Mouse (Mus musculus) forebrain, embryonic 12.5 days (tissue): ENCODE measurements around the gene Akr7a5. TPM values are rescaled to one million over a fixed set of nuclear protein-coding genes. Genes with fewer than 3 reads are reported as not detected.

ENCODE experiments used
- ATAC-seq: fragments of 200-750 bp; cut with Nextera tagmentation; 2 replicates; pipeline ENCODE4 v1.8.0; 2017; ENCODE audit warnings: moderate TSS enrichment; ENCODE audit not compliant: low FRiP score
- H3K27ac ChIP-seq: fragments of 300-500 bp; sonication (generic); 2 replicates; pipeline ENCODE4 v1.5.1; 2016; ENCODE audit warnings: mild to moderate bottlenecking
- H3K27me3 ChIP-seq: fragments of 300-500 bp; sonication (generic); 2 replicates; pipeline ENCODE4 v1.6.1; 2016; ENCODE audit warnings: mild to moderate bottlenecking
- H3K36me3 ChIP-seq: fragments of 300-500 bp; sonication (generic); replicated peaks from 2 replicates; pipeline ENCODE4 v1.6.1; 2016; ENCODE audit warnings: mild to moderate bottlenecking
- H3K4me1 ChIP-seq: fragments of 300-500 bp; sonication (generic); 2 replicates; pipeline ENCODE4 v1.6.1; 2016
- H3K4me2 ChIP-seq: fragments of 300-500 bp; sonication (generic); 2 replicates; pipeline ENCODE4 v1.6.1; 2016; ENCODE audit warnings: mild to moderate bottlenecking, moderate library complexity
- H3K4me3 ChIP-seq: fragments of 300-500 bp; sonication (generic); replicated peaks from 2 replicates; pipeline ENCODE4 v1.5.1; 2016; ENCODE audit warnings: mild to moderate bottlenecking
- H3K9ac ChIP-seq: fragments of 300-500 bp; sonication (generic); 2 replicates; pipeline ENCODE4 v1.6.1; 2016; ENCODE audit warnings: mild to moderate bottlenecking
- H3K9me3 ChIP-seq: fragments of 300-500 bp; sonication (generic); 2 replicates; pipeline ENCODE4 v1.6.1; 2016
- WGBS: fragments of 180-500 bp; shearing (Covaris S2); methylation state at CpG from one replicate; pipeline ENCODE4 v1.1.7; 2016; 5-methylcytosine and 5-hydroxymethylcytosine counted together
- polyA plus RNA-seq: library from polyadenylated mRNA; unstranded; fragments of >200 nt; fragmentation: Nextera tagmentation; extraction: Ambion mirVana; gene quantifications from 2 replicates; pipeline ENCODE4 v1.2.1, GENCODE M21; 2016

Gene Akr7a5
- 70.7 and 78.1 TPM in 2 replicates for polyA plus RNA-seq

- no peaks in the 10 kb centered on the region for H3K9me3 ChIP-seq
- peak; percentile 92 for ATAC-seq
- H3K4me1 ChIP-seq: peaks cover 26% of the 10 kb centered on the region
- peak within 1 kb of the TSS; percentile 97 for H3K4me2 ChIP-seq
- peak within 1 kb of the TSS; percentile 69; the same call in 1 of the 2 replicates for H3K27ac ChIP-seq
- WGBS: under 1% methylated on average over 63 of the region's 63 CpGs
- peak within 1 kb of the TSS; percentile 91 for H3K9ac ChIP-seq
- H3K27me3 ChIP-seq: peaks cover 5% of the 10 kb centered on the region; the same call in 1 of the 2 replicates
- H3K4me3 ChIP-seq: peak within 1 kb of the TSS; percentile 86
- peaks cover 18% of the 10 kb centered on the region for H3K36me3 ChIP-seq
These were observed at the start of gene Akr7a5, which contains the start of gene Pqlc2 for GRCm38 (mm10) chr4:139310171-139310898. Akr7a5 (plus strand) TSS chr4:139310744. Pqlc2 (minus strand) TSS chr4:139310708.

GRCm38 (mm10) chr4:139262981-139263380 is 47.6 kb upstream of the Akr7a5 start:
- Histone ChIP-seq H3K4me3 (no peak overlapping the region), H3K4me1 (no peaks in the 10 kb centered on the region), H3K27ac (no peak overlapping the region), H3K4me2 (no peak overlapping the region), H3K36me3 (peaks cover 68% of the 10 kb centered on the region), H3K9ac (no peak overlapping the region), H3K9me3 (no peaks in the 10 kb centered on the region), H3K27me3 (no peaks in the 10 kb centered on the region)
- WGBS: 90% methylated on average over 6 of the region's 6 CpGs
- ATAC-seq: no peak

- H3K27ac ChIP-seq: no peak overlapping the region
- WGBS: 91% methylated on average over 13 of the region's 13 CpGs
- no peak overlapping the region for H3K4me3 ChIP-seq
These were observed 44.6 kb upstream of the Akr7a5 start for GRCm38 (mm10) chr4:139265783-139266499.

GRCm38 (mm10) chr4:139266500-139266865 is 44.1 kb upstream of the Akr7a5 start:
- H3K9ac ChIP-seq: no peak overlapping the region
- peaks cover 41% of the 10 kb centered on the region for H3K36me3 ChIP-seq
- no peaks in the 10 kb centered on the region for H3K9me3 ChIP-seq
- no peak overlapping the region for H3K27ac ChIP-seq
- H3K4me2 ChIP-seq: no peak overlapping the region
- no peak for ATAC-seq
- H3K4me1 ChIP-seq: no peaks in the 10 kb centered on the region
- no peak overlapping the region for H3K4me3 ChIP-seq
- no peaks in the 10 kb centered on the region for H3K27me3 ChIP-seq
- 87% methylated on average over 7 of the region's 7 CpGs for WGBS

More at GRCm38 (mm10) chr4:139265783-139266499, 44.6 kb upstream of the Akr7a5 start:
- H3K9me3 ChIP-seq: no peaks in the 10 kb centered on the region
- no peaks in the 10 kb centered on the region for H3K27me3 ChIP-seq
- no peak overlapping the region for H3K4me2 ChIP-seq
- no peak overlapping the region for H3K9ac ChIP-seq
- peaks cover 46% of the 10 kb centered on the region for H3K36me3 ChIP-seq
- no peak for ATAC-seq
- H3K4me1 ChIP-seq: no peaks in the 10 kb centered on the region

GRCm38 (mm10) chr4:139267335-139267734 is 43.2 kb upstream of the Akr7a5 start:
- no peak overlapping the region for H3K4me3 ChIP-seq
- H3K36me3 ChIP-seq: peaks cover 33% of the 10 kb centered on the region
- WGBS: 81% methylated on average over 3 of the region's 3 CpGs
- no peaks in the 10 kb centered on the region for H3K9me3 ChIP-seq
- no peaks in the 10 kb centered on the region for H3K4me1 ChIP-seq
- H3K4me2 ChIP-seq: no peak overlapping the region
- H3K9ac ChIP-seq: no peak overlapping the region
- no peaks in the 10 kb centered on the region for H3K27me3 ChIP-seq
- H3K27ac ChIP-seq: no peak overlapping the region
- ATAC-seq: no peak

- no peaks in the 10 kb centered on the region for H3K27me3 ChIP-seq
- H3K4me2 ChIP-seq: no peak overlapping the region
- H3K4me3 ChIP-seq: no peak overlapping the region
- H3K4me1 ChIP-seq: no peaks in the 10 kb centered on the region
- H3K27ac ChIP-seq: no peak overlapping the region
- no peak overlapping the region for H3K9ac ChIP-seq
- 92% methylated on average over 1 of the region's 1 CpGs for WGBS
- H3K36me3 ChIP-seq: peaks cover 26% of the 10 kb centered on the region; the same call in 1 of the 2 replicates
- no peak for ATAC-seq
- no peaks in the 10 kb centered on the region for H3K9me3 ChIP-seq
These were observed 42.3 kb upstream of the Akr7a5 start for GRCm38 (mm10) chr4:139268242-139268641.

- H3K9ac ChIP-seq: no peak overlapping the region
- 87% methylated on average over 3 of the region's 3 CpGs for WGBS
- H3K9me3 ChIP-seq: no peaks in the 10 kb centered on the region
- no peak for ATAC-seq
- H3K27ac ChIP-seq: no peak overlapping the region
- no peak overlapping the region for H3K4me3 ChIP-seq
- H3K4me1 ChIP-seq: no peaks in the 10 kb centered on the region
- no peaks in the 10 kb centered on the region for H3K27me3 ChIP-seq
- H3K4me2 ChIP-seq: no peak overlapping the region
- peaks cover 20% of the 10 kb centered on the region for H3K36me3 ChIP-seq
These were observed 40.4 kb upstream of the Akr7a5 start for GRCm38 (mm10) chr4:139270168-139270567.

- 91% methylated on average over 9 of the region's 9 CpGs for WGBS
- H3K4me1 ChIP-seq: no peaks in the 10 kb centered on the region
- no peaks in the 10 kb centered on the region for H3K9me3 ChIP-seq
- H3K4me2 ChIP-seq: no peak overlapping the region
- H3K27me3 ChIP-seq: no peaks in the 10 kb centered on the region
- H3K9ac ChIP-seq: no peak overlapping the region
- no peak overlapping the region for H3K27ac ChIP-seq
- no peak overlapping the region for H3K4me3 ChIP-seq
- peaks cover 18% of the 10 kb centered on the region for H3K36me3 ChIP-seq
- no peak for ATAC-seq
These were observed 39.0 kb upstream of the Akr7a5 start for GRCm38 (mm10) chr4:139271562-139271961.

GRCm38 (mm10) chr4:139272951-139273680 is 37.4 kb upstream of the Akr7a5 start:
- WGBS: 94% methylated on average over 10 of the region's 10 CpGs
- no peak for ATAC-seq
- H3K9me3 ChIP-seq: no peaks in the 10 kb centered on the region
- H3K9ac ChIP-seq: no peak overlapping the region
- no peak overlapping the region for H3K4me2 ChIP-seq
- H3K27me3 ChIP-seq: no peaks in the 10 kb centered on the region
- no peak overlapping the region for H3K4me3 ChIP-seq
- no peaks in the 10 kb centered on the region for H3K4me1 ChIP-seq
- H3K27ac ChIP-seq: no peak overlapping the region
- peaks cover 20% of the 10 kb centered on the region for H3K36me3 ChIP-seq

- no peaks in the 10 kb centered on the region for H3K4me1 ChIP-seq
- no peaks in the 10 kb centered on the region for H3K27me3 ChIP-seq
- H3K9ac ChIP-seq: no peak overlapping the region
- 94% methylated on average over 7 of the region's 7 CpGs for WGBS
- no peak overlapping the region for H3K4me2 ChIP-seq
- no peaks in the 10 kb centered on the region for H3K9me3 ChIP-seq
- H3K27ac ChIP-seq: no peak overlapping the region
- H3K4me3 ChIP-seq: no peak overlapping the region
- peaks cover 16% of the 10 kb centered on the region for H3K36me3 ChIP-seq
- no peak for ATAC-seq
These were observed 36.0 kb upstream of the Akr7a5 start for GRCm38 (mm10) chr4:139274573-139274972.

GRCm38 (mm10) chr4:139276411-139276810 is 34.1 kb upstream of the Akr7a5 start:
- peaks cover 32% of the 10 kb centered on the region for H3K36me3 ChIP-seq
- WGBS: 92% methylated on average over 7 of the region's 7 CpGs
- no peaks in the 10 kb centered on the region for H3K4me1 ChIP-seq
- ATAC-seq: no peak
- H3K9me3 ChIP-seq: no peaks in the 10 kb centered on the region
- no peak overlapping the region for H3K4me3 ChIP-seq
- H3K27ac ChIP-seq: no peak overlapping the region
- no peak overlapping the region for H3K9ac ChIP-seq
- no peak overlapping the region for H3K4me2 ChIP-seq
- no peaks in the 10 kb centered on the region for H3K27me3 ChIP-seq

GRCm38 (mm10) chr4:139280530-139280929 is 30.0 kb upstream of the Akr7a5 start:
- no peak overlapping the region for H3K27ac ChIP-seq
- H3K4me3 ChIP-seq: no peak overlapping the region
- ATAC-seq: no peak
- H3K36me3 ChIP-seq: peaks cover 45% of the 10 kb centered on the region
- H3K9ac ChIP-seq: no peak overlapping the region
- no peaks in the 10 kb centered on the region for H3K27me3 ChIP-seq
- H3K4me2 ChIP-seq: no peak overlapping the region
- 0 out of 2 replicates have a peak, but pooled peaks cover 4% of the 10 kb centered on the region for H3K4me1 ChIP-seq
- WGBS: 95% methylated on average over 12 of the region's 12 CpGs
- no peaks in the 10 kb centered on the region for H3K9me3 ChIP-seq
